Mouse (Mus musculus): ENCODE results near the gene Bean1. TPM values are rescaled to one million over a fixed set of nuclear protein-coding genes. Genes with fewer than 3 reads are reported as not detected.

Bean1 gene
- polyA plus RNA-seq, 1 experiment, result 2.6 TPM

DNA sequence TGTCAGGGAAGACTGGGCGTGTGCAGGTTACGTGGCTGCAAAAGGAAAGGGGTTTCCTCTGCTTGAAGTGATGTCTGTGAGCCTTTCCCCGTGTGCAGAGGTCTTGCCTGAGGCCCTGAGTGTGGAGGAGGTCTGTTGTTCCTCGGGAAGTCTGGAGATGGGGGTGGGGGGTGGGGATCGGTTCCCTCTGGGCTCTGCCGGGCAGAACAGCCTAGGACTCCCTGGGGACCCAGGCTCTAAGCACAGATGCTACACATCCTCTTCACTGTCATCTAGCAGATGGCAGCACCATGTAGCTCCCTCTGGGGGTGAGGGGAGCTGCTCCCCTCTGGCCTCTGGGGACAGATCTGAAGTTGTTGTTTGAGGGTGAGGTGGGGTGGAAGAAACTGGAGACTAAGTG is 14.7 kb downstream of the Bean1 start:
- TF ChIP-seq CTCF (IDR thresholded peaks at IDR 0.05; ENCODE audit: control insufficient read depth, insufficient read depth, low read length) (no peak; the same call in 1 of the 2 replicates), POLR2A (IDR thresholded peaks at IDR 0.05; ENCODE audit: borderline replicate concordance, control insufficient read depth, low read depth, low read length) (no peak)
- H3K4me1 ChIP-seq (ENCODE audit: control insufficient read depth, insufficient read depth, low read length), result peaks cover 1% of the 10 kb centered on the region; the same call in 1 of the 2 replicates
- no peak overlapping the region for H3K27ac ChIP-seq (ENCODE audit: control insufficient read depth, insufficient read depth, low read depth, low read length, poor library complexity)
- H3K4me3 ChIP-seq (replicated peaks; ENCODE audit: control insufficient read depth, low read depth, low read length), result no peak overlapping the region
- 40% methylated on average over 6 of the region's 6 CpGs for WGBS

DNA sequence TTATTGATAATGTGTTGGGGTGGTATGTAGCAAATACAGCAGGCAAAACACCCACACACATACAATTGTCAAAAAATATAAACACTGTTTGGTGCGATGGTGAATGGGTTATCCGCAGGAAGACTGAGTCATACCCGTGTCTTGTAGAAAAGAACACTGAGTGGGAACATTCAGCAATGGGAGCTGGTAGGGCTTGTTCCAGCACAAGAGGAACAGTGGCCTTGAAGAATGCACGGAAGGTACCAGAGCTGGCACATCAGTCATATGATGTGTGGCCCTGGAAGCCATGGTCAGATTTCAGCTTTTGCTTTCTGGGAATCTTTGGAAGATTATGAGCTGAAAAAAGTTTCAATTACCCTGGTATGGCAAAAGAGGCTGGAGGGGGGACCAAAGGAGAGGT is 16.6 kb downstream of the Bean1 start:
- WGBS, result 69% methylated on average over 4 of the region's 4 CpGs
- no peak for TF ChIP-seq CTCF (IDR thresholded peaks at IDR 0.05; ENCODE audit: control insufficient read depth, insufficient read depth, low read length)
- TF ChIP-seq POLR2A (IDR thresholded peaks at IDR 0.05; ENCODE audit: borderline replicate concordance, control insufficient read depth, low read depth, low read length), result no peak
- peaks cover 1% of the 10 kb centered on the region; the same call in 1 of the 2 replicates for H3K4me1 ChIP-seq (ENCODE audit: control insufficient read depth, insufficient read depth, low read length)
- no peak overlapping the region for H3K27ac ChIP-seq (ENCODE audit: control insufficient read depth, insufficient read depth, low read depth, low read length, poor library complexity)
- H3K4me3 ChIP-seq (replicated peaks; ENCODE audit: control insufficient read depth, low read depth, low read length), result no peak overlapping the region

DNA sequence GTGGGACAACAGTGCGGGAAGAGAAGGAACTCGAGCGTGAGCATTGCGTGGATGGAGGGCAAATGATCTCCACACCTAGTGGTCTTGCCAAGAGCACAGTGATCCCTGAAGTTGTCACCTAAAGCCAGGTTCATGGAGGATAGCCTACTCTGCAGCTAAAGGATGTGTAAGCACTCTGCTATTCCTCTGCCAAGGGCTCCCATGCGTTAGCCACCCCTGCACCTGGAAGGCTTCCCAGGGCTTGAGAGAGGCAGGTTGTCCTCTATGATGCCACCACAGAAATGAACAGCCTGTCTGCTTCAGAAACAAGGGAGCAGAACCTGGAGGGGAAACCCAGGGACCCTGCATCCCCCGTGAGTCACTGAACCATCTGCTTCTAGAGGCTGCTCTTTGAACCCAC is 17.4 kb downstream of the Bean1 start:
- Histone ChIP-seq H3K27ac (ENCODE audit: control insufficient read depth, insufficient read depth, low read depth, low read length, poor library complexity) (no peak overlapping the region), H3K4me3 (replicated peaks; ENCODE audit: control insufficient read depth, low read depth, low read length) (no peak overlapping the region), H3K4me1 (ENCODE audit: control insufficient read depth, insufficient read depth, low read length) (peaks cover 1% of the 10 kb centered on the region; the same call in 1 of the 2 replicates)
- TF ChIP-seq POLR2A (IDR thresholded peaks at IDR 0.05; ENCODE audit: borderline replicate concordance, control insufficient read depth, low read depth, low read length) (no peak), CTCF (IDR thresholded peaks at IDR 0.05; ENCODE audit: control insufficient read depth, insufficient read depth, low read length) (no peak)
- WGBS, result 77% methylated on average over 6 of the region's 6 CpGs

DNA sequence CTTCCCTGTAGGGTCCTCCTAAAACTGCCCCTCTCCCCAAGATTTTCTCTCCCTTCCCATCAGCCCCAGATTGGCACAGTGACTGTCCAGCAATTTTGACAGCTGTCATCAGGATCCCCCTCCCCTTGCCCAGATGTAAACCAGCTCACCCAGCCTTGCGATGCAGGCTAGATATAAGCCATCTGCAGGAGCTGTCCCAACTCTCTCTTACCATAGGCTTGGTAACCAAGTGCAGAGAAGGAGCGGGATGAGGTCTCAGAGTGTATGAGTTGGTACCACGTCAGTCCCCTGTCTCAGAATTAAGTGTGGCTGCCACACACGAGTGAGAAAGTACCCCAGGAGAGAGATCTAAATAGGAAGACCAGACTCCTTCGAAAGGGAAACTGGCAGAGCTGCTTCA is 18.2 kb downstream of the Bean1 start:
- Histone ChIP-seq H3K27ac (ENCODE audit: control insufficient read depth, insufficient read depth, low read depth, low read length, poor library complexity) (no peak overlapping the region), H3K4me3 (replicated peaks; ENCODE audit: control insufficient read depth, low read depth, low read length) (no peak overlapping the region), H3K4me1 (ENCODE audit: control insufficient read depth, insufficient read depth, low read length) (no peaks in the 10 kb centered on the region; the same call in 1 of the 2 replicates)
- 61% methylated on average over 5 of the region's 5 CpGs for WGBS
- TF ChIP-seq POLR2A (IDR thresholded peaks at IDR 0.05; ENCODE audit: borderline replicate concordance, control insufficient read depth, low read depth, low read length) (no peak), CTCF (IDR thresholded peaks at IDR 0.05; ENCODE audit: control insufficient read depth, insufficient read depth, low read length) (no peak)

DNA sequence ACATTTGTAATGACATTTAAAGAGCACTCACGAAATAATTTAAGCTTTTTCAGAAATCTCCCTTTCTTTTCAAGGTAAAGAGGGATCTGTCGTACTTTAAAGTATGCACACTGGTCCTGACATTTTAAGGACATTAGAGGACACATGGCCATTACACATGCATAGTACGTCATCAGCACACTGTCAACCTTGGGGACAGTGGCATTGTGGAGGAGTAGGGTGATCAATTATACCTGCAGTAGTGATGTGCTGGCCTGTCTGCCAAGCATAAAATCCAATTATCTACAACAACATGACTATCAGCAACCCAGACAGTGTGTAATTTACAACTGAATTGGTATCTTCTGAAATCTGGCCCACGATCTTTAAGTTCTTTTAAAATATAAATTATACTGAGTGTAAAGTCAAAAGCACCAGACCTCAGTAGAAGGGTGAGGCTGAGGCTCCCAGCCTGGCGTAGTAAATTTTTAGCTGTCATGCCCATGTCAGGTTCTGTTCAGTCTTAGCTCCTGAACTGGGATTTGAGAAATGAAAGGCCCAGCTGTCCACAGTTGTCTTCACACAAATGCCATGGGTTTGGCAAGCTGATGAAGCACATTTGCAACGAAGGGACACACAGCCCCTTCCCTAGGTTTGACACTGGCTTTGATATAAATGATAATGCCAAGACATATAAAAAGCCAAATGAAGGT is 20.7 kb downstream of the Bean1 start:
- H3K4me1 ChIP-seq (ENCODE audit: control insufficient read depth, insufficient read depth, low read length), result no peaks in the 10 kb centered on the region; the same call in 1 of the 2 replicates
- TF ChIP-seq CTCF (IDR thresholded peaks at IDR 0.05; ENCODE audit: control insufficient read depth, insufficient read depth, low read length) (no peak), POLR2A (IDR thresholded peaks at IDR 0.05; ENCODE audit: borderline replicate concordance, control insufficient read depth, low read depth, low read length) (no peak)
- no peak overlapping the region for H3K27ac ChIP-seq (ENCODE audit: control insufficient read depth, insufficient read depth, low read depth, low read length, poor library complexity)
- WGBS, result 73% methylated on average over 6 of the region's 6 CpGs
- H3K4me3 ChIP-seq (replicated peaks; ENCODE audit: control insufficient read depth, low read depth, low read length), result no peak overlapping the region

DNA sequence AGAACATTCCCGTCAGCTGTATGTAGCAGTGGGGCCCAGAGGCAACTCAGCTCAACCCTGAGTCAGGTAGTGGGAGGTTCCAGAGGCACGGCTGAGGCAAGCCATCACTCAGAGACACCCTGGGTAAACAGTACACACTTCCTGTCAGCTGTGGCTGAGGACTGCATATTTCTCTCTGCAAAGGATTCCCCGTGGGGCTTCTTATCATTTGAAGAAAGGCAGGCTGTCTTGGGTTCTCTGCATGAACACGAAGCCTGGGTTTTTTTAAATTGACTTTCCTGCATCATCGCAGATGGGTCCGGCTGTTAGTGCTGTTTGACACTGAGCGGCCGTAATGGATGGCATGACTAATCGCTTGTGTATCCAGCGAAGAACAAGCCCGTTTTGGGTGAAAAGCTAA is 21.3 kb downstream of the Bean1 start:
- H3K4me1 ChIP-seq (ENCODE audit: control insufficient read depth, insufficient read depth, low read length), result no peaks in the 10 kb centered on the region; the same call in 1 of the 2 replicates
- no peak overlapping the region for H3K4me3 ChIP-seq (replicated peaks; ENCODE audit: control insufficient read depth, low read depth, low read length)
- no peak overlapping the region for H3K27ac ChIP-seq (ENCODE audit: control insufficient read depth, insufficient read depth, low read depth, low read length, poor library complexity)
- WGBS, result 36% methylated on average over 11 of the region's 11 CpGs
- TF ChIP-seq POLR2A (IDR thresholded peaks at IDR 0.05; ENCODE audit: borderline replicate concordance, control insufficient read depth, low read depth, low read length) (no peak), CTCF (IDR thresholded peaks at IDR 0.05; ENCODE audit: control insufficient read depth, insufficient read depth, low read length) (no peak)

DNA sequence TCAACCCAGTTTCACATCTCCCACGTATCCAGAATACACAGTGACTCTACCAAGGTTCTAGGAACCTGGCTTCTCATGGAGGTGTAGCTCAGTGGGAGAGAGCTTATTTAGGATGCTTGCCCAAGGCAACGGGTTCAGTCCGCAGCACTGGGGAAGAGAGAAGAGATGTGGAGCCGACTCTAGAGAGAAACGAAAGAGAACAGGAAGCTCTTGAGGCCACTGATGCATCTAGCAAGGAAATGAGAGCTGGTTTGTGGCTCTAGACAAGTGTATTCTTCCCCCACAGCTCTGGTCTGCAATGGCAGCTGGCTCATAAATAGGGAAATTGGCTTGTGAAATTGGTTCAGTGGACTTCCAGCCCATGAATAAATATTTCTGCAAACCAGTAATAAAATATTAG is 29.6 kb downstream of the Bean1 start:
- TF ChIP-seq CTCF (IDR thresholded peaks at IDR 0.05; ENCODE audit: control insufficient read depth, insufficient read depth, low read length) (no peak), POLR2A (IDR thresholded peaks at IDR 0.05; ENCODE audit: borderline replicate concordance, control insufficient read depth, low read depth, low read length) (no peak)
- Histone ChIP-seq H3K4me3 (replicated peaks; ENCODE audit: control insufficient read depth, low read depth, low read length) (no peak overlapping the region), H3K27ac (ENCODE audit: control insufficient read depth, insufficient read depth, low read depth, low read length, poor library complexity) (no peak overlapping the region), H3K4me1 (ENCODE audit: control insufficient read depth, insufficient read depth, low read length) (peaks cover 2% of the 10 kb centered on the region; the same call in 1 of the 2 replicates)
- WGBS, result 9% methylated on average over 5 of the region's 5 CpGs

DNA sequence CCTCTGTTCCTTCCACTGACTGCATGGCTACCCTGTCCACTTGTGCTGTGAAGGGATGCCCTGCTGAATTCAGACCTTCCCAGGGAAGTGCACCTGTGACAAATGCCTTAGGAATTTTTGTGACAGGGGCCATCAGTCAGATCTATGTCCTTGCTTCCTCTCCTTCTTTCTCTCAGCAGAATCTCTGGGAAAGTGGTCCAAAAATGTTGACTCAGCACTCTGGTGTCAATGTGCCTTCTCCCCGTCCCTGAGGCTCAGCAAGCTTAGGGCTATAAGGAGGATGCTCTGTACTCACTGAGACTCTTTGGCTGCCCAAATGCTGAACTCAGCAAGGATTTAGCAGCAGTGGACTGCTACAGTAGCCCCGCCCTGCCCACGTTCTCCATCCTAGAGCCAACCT is 31.4 kb downstream of the Bean1 start:
- peaks cover 2% of the 10 kb centered on the region; the same call in 1 of the 2 replicates for H3K4me1 ChIP-seq (ENCODE audit: control insufficient read depth, insufficient read depth, low read length)
- TF ChIP-seq CTCF (IDR thresholded peaks at IDR 0.05; ENCODE audit: control insufficient read depth, insufficient read depth, low read length) (no peak), POLR2A (IDR thresholded peaks at IDR 0.05; ENCODE audit: borderline replicate concordance, control insufficient read depth, low read depth, low read length) (no peak)
- no peak overlapping the region for H3K4me3 ChIP-seq (replicated peaks; ENCODE audit: control insufficient read depth, low read depth, low read length)
- H3K27ac ChIP-seq (ENCODE audit: control insufficient read depth, insufficient read depth, low read depth, low read length, poor library complexity), result no peak overlapping the region
- 79% methylated on average over 3 of the region's 3 CpGs for WGBS
